Mouse (Mus musculus) midbrain, embryonic 11.5 days (tissue): Measurements from ENCODE around the gene Naa15. TPM values are rescaled to one million over a fixed set of nuclear protein-coding genes. Genes with fewer than 3 reads are reported as not detected.

Experiments used
- polyA plus RNA-seq: library from polyadenylated mRNA; unstranded; fragments of >200 nt; fragmentation: Nextera tagmentation; extraction: Ambion mirVana; gene quantifications from 2 replicates; pipeline ENCODE4 v1.2.1, GENCODE M21; 2014

The Naa15 gene
- polyA plus RNA-seq, 1 experiment from 2014 or later: 54.5 TPM

Other genes starting within 250 kb of the Naa15 start
- gene Noct, start 190.7 kb upstream of the Naa15 start, polyA plus RNA-seq: 11.6 and 12.9 TPM in 2 replicates
- 42.8 and 47.4 TPM in 2 replicates for gene Elf2, start 74.5 kb upstream of the Naa15 start, polyA plus RNA-seq
- 22.5 and 26.9 TPM in 2 replicates for gene Mgarp, start 18.4 kb upstream of the Naa15 start, polyA plus RNA-seq
- gene Ndufc1, start 6.2 kb upstream of the Naa15 start, polyA plus RNA-seq: 739 and 783 TPM in 2 replicates
- 14.5 and 15.0 TPM in 2 replicates for gene Rab33b, start 68.8 kb downstream of the Naa15 start, polyA plus RNA-seq
- gene Setd7, start 145.7 kb downstream of the Naa15 start, polyA plus RNA-seq: 3.4 and 3.8 TPM in 2 replicates
- gene Mgst2, start 245.2 kb downstream of the Naa15 start, polyA plus RNA-seq: 0.22 TPM in 1 of 2 replicates, not detected in the other